In the genomic region with DNA sequence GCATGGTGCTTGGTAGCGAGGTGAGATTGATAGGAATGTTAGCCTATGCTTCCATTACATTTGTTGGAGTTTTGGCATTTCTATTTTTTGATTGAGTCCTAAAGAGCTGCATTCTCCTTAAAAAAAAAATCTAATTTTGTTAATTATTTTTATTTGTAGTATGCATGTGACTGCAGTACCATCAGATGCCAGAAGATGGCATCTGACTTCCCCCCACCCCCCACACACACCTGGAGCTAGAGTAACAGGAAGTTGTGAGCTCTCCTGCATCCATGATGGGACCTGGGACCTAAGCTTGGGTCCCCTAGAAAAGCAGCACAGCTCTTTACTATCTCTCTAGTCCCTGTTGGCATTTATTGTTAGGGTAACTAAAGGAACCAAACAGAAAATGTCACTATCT, we compare ENCODE assay signal across 16 mouse cellular contexts.
DNase-seq lines count a peak whose midpoint lies in the region; ATAC-seq and TF ChIP-seq lines count a peak whose summit lies in the region.
"Had no signal": no experiment of that assay in that cellular context is flagged by ENCODE, and none has a peak within 500 bp of the region (broad histone marks: within the 10 kb centered on the region; RNA-seq: fewer than 3 reads in every experiment).

No protein-coding gene starts in this region.

- H3K9ac ChIP-seq in heart, postnatal 0 days (replicated peaks; ENCODE audit: low read depth, low read length): no peak overlapping the region
- no peak overlapping the region for H3K9ac ChIP-seq in lung, postnatal 0 days (replicated peaks; ENCODE audit: low read depth)
- no peak overlapping the region for H3K9ac ChIP-seq in midbrain, embryonic 15.5 days
- H3K9ac ChIP-seq: hindbrain, embryonic 12.5 days; midbrain, embryonic 12.5 days; neural tube, embryonic 13.5 days; stomach, embryonic 15.5 days had no signal

- CTCF ChIA-PET in Patski (lab: Charles Lee): interaction anchor here (0.8 to 3.9 kb wide), 10 partner anchors 9 to 686 kb away, joined by 3 to 64 read pairs (median 5); partner anchors contain the start of gene Fzd1

- no peaks in the 10 kb centered on the region for H3K9me3 ChIP-seq in heart, postnatal 0 days (replicated peaks; ENCODE audit: control insufficient read depth, low read length)
- no peaks in the 10 kb centered on the region for H3K9me3 ChIP-seq in lung, postnatal 0 days (ENCODE audit: low read length)
- no peaks in the 10 kb centered on the region for H3K9me3 ChIP-seq in midbrain, embryonic 15.5 days
- H3K9me3 ChIP-seq: embryonic facial prominence, embryonic 10.5 days; heart, embryonic 10.5 days; hindbrain, embryonic 12.5 days; midbrain, embryonic 12.5 days; neural tube, embryonic 13.5 days; stomach, embryonic 15.5 days had no signal

- H3K4me2 ChIP-seq in heart, postnatal 0 days (ENCODE audit: low read depth, low read length): no peak overlapping the region
- H3K4me2 ChIP-seq in lung, postnatal 0 days (replicated peaks; ENCODE audit: low read depth, low read length): no peak overlapping the region
- no peak overlapping the region for H3K4me2 ChIP-seq in midbrain, embryonic 15.5 days
- H3K4me2 ChIP-seq: hindbrain, embryonic 12.5 days; midbrain, embryonic 12.5 days; neural tube, embryonic 13.5 days; stomach, embryonic 15.5 days had no signal

- H3K27ac ChIP-seq in heart, postnatal 0 days (ENCODE audit: low read depth): no peak overlapping the region
- no peak overlapping the region for H3K27ac ChIP-seq in lung, postnatal 0 days (ENCODE audit: low read length)
- no peak overlapping the region for H3K27ac ChIP-seq in midbrain, embryonic 15.5 days
- H3K27ac ChIP-seq: embryonic facial prominence, embryonic 10.5 days; heart, embryonic 10.5 days; hindbrain, embryonic 12.5 days; midbrain, embryonic 12.5 days; neural tube, embryonic 13.5 days; stomach, embryonic 15.5 days had no signal

- no peak for DNase-seq in heart, postnatal 0 days (ENCODE audit: low spot score)
- DNase-seq in heart, postnatal 10 days: no peak
- DNase-seq in lung, postnatal 0 days (ENCODE audit: low spot score): peak; percentile 17
- no peak for DNase-seq in lung, postnatal 4 days
- DNase-seq in Patski (ENCODE audit: low read depth, low spot score): no peak
- no peak for DNase-seq in right cerebral cortex, postnatal 14 days
- DNase-seq: cerebellum, adult 11 months; kidney, postnatal 14 days had no signal

- no peaks in the 10 kb centered on the region for H3K4me1 ChIP-seq in heart, postnatal 0 days (ENCODE audit: control insufficient read depth, insufficient read depth)
- H3K4me1 ChIP-seq in lung, postnatal 0 days (ENCODE audit: insufficient read depth, low read depth, low read length): no peaks in the 10 kb centered on the region
- peaks cover 5% of the 10 kb centered on the region for H3K4me1 ChIP-seq in midbrain, embryonic 15.5 days
- H3K4me1 ChIP-seq: hindbrain, embryonic 12.5 days; midbrain, embryonic 12.5 days; neural tube, embryonic 13.5 days; stomach, embryonic 15.5 days had no signal

- in situ Hi-C loops in Patski (cut with MboI; ENCODE audit: low pct_unique_long_range_greater_than_20kb): loop anchor here (10.0 kb wide), 1 partner anchor 492 kb away; the partner anchor contains the start of gene Fzd1

- peak; percentile 55 for TF ChIP-seq CTCF in heart, postnatal 0 days (IDR thresholded peaks at IDR 0.05; ENCODE audit: low read depth)
- TF ChIP-seq CTCF in lung, postnatal 0 days (IDR thresholded peaks at IDR 0.05): peak; percentile 71
- peak; percentile 65 for TF ChIP-seq CTCF in Patski (IDR thresholded peaks at IDR 0.05)

- H3K4me3 ChIP-seq in heart, postnatal 0 days (ENCODE audit: low read depth, low read length): no peak overlapping the region
- no peak overlapping the region for H3K4me3 ChIP-seq in lung, postnatal 0 days (ENCODE audit: low read depth, low read length)
- H3K4me3 ChIP-seq in midbrain, embryonic 15.5 days: no peak overlapping the region
- H3K4me3 ChIP-seq: embryonic facial prominence, embryonic 10.5 days; heart, embryonic 10.5 days; hindbrain, embryonic 12.5 days; midbrain, embryonic 12.5 days; neural tube, embryonic 13.5 days; stomach, embryonic 15.5 days had no signal

- POLR2A ChIA-PET in Patski (lab: Charles Lee): interaction anchor here (0.6 kb wide), 1 partner anchor 159 kb away, joined by 4 read pairs; no protein-coding TSS in a partner anchor

- H3K36me3 ChIP-seq in heart, postnatal 0 days (replicated peaks; ENCODE audit: control insufficient read depth, insufficient read depth, low read length): no peaks in the 10 kb centered on the region
- H3K36me3 ChIP-seq in lung, postnatal 0 days (ENCODE audit: insufficient read depth, low read length): no peaks in the 10 kb centered on the region
- H3K36me3 ChIP-seq in midbrain, embryonic 15.5 days (replicated peaks): no peaks in the 10 kb centered on the region
- H3K36me3 ChIP-seq: embryonic facial prominence, embryonic 10.5 days; heart, embryonic 10.5 days; hindbrain, embryonic 12.5 days; midbrain, embryonic 12.5 days; neural tube, embryonic 13.5 days; stomach, embryonic 15.5 days had no signal

- H3K27me3 ChIP-seq in heart, postnatal 0 days (ENCODE audit: control insufficient read depth, insufficient read depth, low read length): no peaks in the 10 kb centered on the region
- no peaks in the 10 kb centered on the region for H3K27me3 ChIP-seq in lung, postnatal 0 days (replicated peaks; ENCODE audit: insufficient read depth, low read length)
- H3K27me3 ChIP-seq in Patski: peaks cover 4% of the 10 kb centered on the region
- H3K27me3 ChIP-seq in midbrain, embryonic 15.5 days (replicated peaks): no peaks in the 10 kb centered on the region
- H3K27me3 ChIP-seq: hindbrain, embryonic 12.5 days; midbrain, embryonic 12.5 days; neural tube, embryonic 13.5 days; stomach, embryonic 15.5 days had no signal

- intact Hi-C loops in heart, postnatal 10 days (cut with DNase I): loop anchor here (2.0 kb wide), 2 partner anchors 494 to 650 kb away; no protein-coding TSS in a partner anchor

- TF ChIP-seq EP300 in heart, postnatal 0 days (IDR thresholded peaks at IDR 0.05; ENCODE audit: low read depth): no peak
- no peak for TF ChIP-seq EP300 in lung, postnatal 0 days (IDR thresholded peaks at IDR 0.05)

- 94% methylated on average over 1 of the region's 1 CpGs for WGBS in heart, postnatal 0 days
- WGBS in lung, postnatal 0 days: 100% methylated on average over 1 of the region's 1 CpGs
- 97% methylated on average over 1 of the region's 1 CpGs for WGBS in midbrain, embryonic 15.5 days

- ATAC-seq in heart, postnatal 0 days (ENCODE audit: insufficient read depth, low read depth): no peak
- no peak for ATAC-seq in lung, postnatal 0 days
- no peak for ATAC-seq in Patski
- ATAC-seq in neutrophil, adult 5-6 weeks (ENCODE audit: extremely low read depth, insufficient number of reproducible peaks, low FRiP score, poor library complexity, severe bottlenecking): peak; percentile 51; the same call in 1 of the 2 replicates
- no peak for ATAC-seq in midbrain, embryonic 15.5 days (replicated peaks)
